Mouse (Mus musculus) intestine, embryonic 14.5 days (tissue): Measurements from ENCODE around the gene Mapk9. TPM values are rescaled to one million over a fixed set of nuclear protein-coding genes. Genes with fewer than 3 reads are reported as not detected.

Source experiments
- ATAC-seq: fragments of 200-750 bp; cut with Nextera tagmentation; replicated peaks from 2 replicates; pipeline ENCODE4 v1.8.0; 2017; ENCODE audit warnings: low read depth, moderate number of reproducible peaks, moderate TSS enrichment, moderate library complexity; ENCODE audit not compliant: low FRiP score, low TSS enrichment
- DNase-seq: peaks from one replicate; pipeline ENCODE4 v3.0.0-alpha.2; 2018; ENCODE audit warnings: low spot score
- H3K27ac ChIP-seq: fragments of 300-500 bp; sonication (generic); 2 replicates; pipeline ENCODE4 v1.5.1; 2014; ENCODE audit warnings: low read depth, mild to moderate bottlenecking, control low read depth
- H3K27me3 ChIP-seq: fragments of 300-500 bp; sonication (generic); replicated peaks from 2 replicates; pipeline ENCODE4 v1.6.1; 2014; ENCODE audit warnings: low read length, control low read depth; ENCODE audit not compliant: control insufficient read depth, insufficient read depth
- H3K36me3 ChIP-seq: fragments of 300-500 bp; sonication (generic); 2 replicates; pipeline ENCODE4 v1.6.1; 2014; ENCODE audit warnings: low read length, control low read depth; ENCODE audit not compliant: control insufficient read depth, insufficient read depth
- H3K4me1 ChIP-seq: fragments of 300-500 bp; sonication (generic); replicated peaks from 2 replicates; pipeline ENCODE4 v1.6.1; 2014; ENCODE audit warnings: low read length, control low read depth, mixed read lengths; ENCODE audit not compliant: control insufficient read depth, insufficient read depth
- H3K4me2 ChIP-seq: fragments of 300-500 bp; sonication (generic); 2 replicates; pipeline ENCODE4 v1.6.1; 2014; ENCODE audit warnings: low read length
- H3K4me3 ChIP-seq: fragments of 300-500 bp; sonication (generic); 2 replicates; pipeline ENCODE4 v1.5.1; 2014; ENCODE audit warnings: low read depth, low read length, control low read depth, mixed read lengths
- H3K9ac ChIP-seq: fragments of 300-500 bp; sonication (generic); 2 replicates; pipeline ENCODE4 v1.6.1; 2014; ENCODE audit warnings: mild to moderate bottlenecking, low read length
- H3K9me3 ChIP-seq: fragments of 300-500 bp; sonication (generic); 2 replicates; pipeline ENCODE4 v1.6.1; 2016; ENCODE audit warnings: low read length, control low read depth; ENCODE audit not compliant: control insufficient read depth
- WGBS: fragments of 180-500 bp; shearing (Covaris S2); extraction: QIAGEN DNeasy Blood & Tissue Kit; methylation state at CpG from one replicate; pipeline ENCODE4 v1.1.7; 2014; 5-methylcytosine and 5-hydroxymethylcytosine counted together
- polyA plus RNA-seq: library from polyadenylated mRNA; unstranded; fragments of >200 nt; fragmentation: Nextera tagmentation; extraction: Ambion mirVana; gene quantifications from 2 replicates; pipeline ENCODE4 v1.2.1, GENCODE M21; 2014

The Mapk9 gene
- polyA plus RNA-seq, 1 experiment from 2014 or later = 32.2 TPM

- ATAC-seq = no peak
- Histone ChIP-seq H3K4me2 (no peak overlapping the region), H3K4me3 (no peak overlapping the region), H3K9ac (no peak overlapping the region), H3K27ac (no peak overlapping the region), H3K36me3 (peaks cover 71% of the 10 kb centered on the region), H3K4me1 (no peaks in the 10 kb centered on the region), H3K27me3 (no peaks in the 10 kb centered on the region), H3K9me3 (no peaks in the 10 kb centered on the region)
- no peak for DNase-seq
Measured at GRCm38 (mm10) chr11:49869762-49870161, 23.2 kb downstream of the Mapk9 start.

- H3K9ac ChIP-seq = no peak overlapping the region
- DNase-seq (peak; percentile 67), ATAC-seq (no peak)
- H3K4me3 ChIP-seq = no peak overlapping the region
- peaks cover 67% of the 10 kb centered on the region for H3K36me3 ChIP-seq
- 0 out of 2 replicates have a peak, but pooled peaks cover 3% of the 10 kb centered on the region for H3K4me1 ChIP-seq
- no peaks in the 10 kb centered on the region for H3K9me3 ChIP-seq
- H3K4me2 ChIP-seq = no peak overlapping the region
- H3K27ac ChIP-seq = no peak overlapping the region
- 43% methylated on average over 6 of the region's 6 CpGs for WGBS
- H3K27me3 ChIP-seq = no peaks in the 10 kb centered on the region
Measured at GRCm38 (mm10) chr11:49871914-49872313, 25.4 kb downstream of the Mapk9 start.

GRCm38 (mm10) chr11:49872779-49873178, 26.2 kb downstream of the Mapk9 start:
- Histone ChIP-seq H3K4me2 (no peak overlapping the region), H3K27me3 (no peaks in the 10 kb centered on the region), H3K4me1 (0 out of 2 replicates have a peak, but pooled peaks cover 3% of the 10 kb centered on the region), H3K4me3 (no peak overlapping the region), H3K9ac (no peak overlapping the region), H3K36me3 (peaks cover 58% of the 10 kb centered on the region), H3K27ac (no peak overlapping the region), H3K9me3 (no peaks in the 10 kb centered on the region)
- DNase-seq (no peak), ATAC-seq (no peak)
- WGBS = 91% methylated on average over 6 of the region's 6 CpGs

GRCm38 (mm10) chr11:49876948-49877817, 30.6 kb downstream of the Mapk9 start:
- Histone ChIP-seq H3K9ac (no peak overlapping the region), H3K9me3 (no peaks in the 10 kb centered on the region), H3K27ac (no peak overlapping the region), H3K36me3 (peaks cover 49% of the 10 kb centered on the region), H3K4me3 (no peak overlapping the region), H3K4me1 (0 out of 2 replicates have a peak, but pooled peaks cover 7% of the 10 kb centered on the region), H3K4me2 (no peak overlapping the region), H3K27me3 (no peaks in the 10 kb centered on the region)
- 78% methylated on average over 8 of the region's 8 CpGs for WGBS
- 0 out of 2 replicates have a peak, but pooled peaks have one; percentile 47 for ATAC-seq
- DNase-seq = no peak

- Histone ChIP-seq H3K9ac (no peak overlapping the region), H3K4me2 (no peak overlapping the region), H3K9me3 (no peaks in the 10 kb centered on the region), H3K36me3 (peaks cover 35% of the 10 kb centered on the region), H3K27ac (peak overlapping the region; percentile 16; the same call in 1 of the 2 replicates), H3K4me3 (no peak overlapping the region), H3K27me3 (no peaks in the 10 kb centered on the region), H3K4me1 (0 out of 2 replicates have a peak, but pooled peaks cover 7% of the 10 kb centered on the region)
- no peak for ATAC-seq
- 83% methylated on average over 3 of the region's 3 CpGs for WGBS
- no peak for DNase-seq
Measured at GRCm38 (mm10) chr11:49879950-49880642, 33.5 kb downstream of the Mapk9 start.

GRCm38 (mm10) chr11:49883394-49883793, 36.8 kb downstream of the Mapk9 start:
- Histone ChIP-seq H3K4me2 (no peak overlapping the region), H3K4me3 (no peak overlapping the region), H3K9ac (no peak overlapping the region), H3K27me3 (no peaks in the 10 kb centered on the region), H3K4me1 (0 out of 2 replicates have a peak, but pooled peaks cover 4% of the 10 kb centered on the region), H3K9me3 (no peaks in the 10 kb centered on the region), H3K27ac (no peak overlapping the region), H3K36me3 (peaks cover 38% of the 10 kb centered on the region)
- DNase-seq (no peak), ATAC-seq (no peak)
- 90% methylated on average over 3 of the region's 3 CpGs for WGBS

GRCm38 (mm10) chr11:49888469-49888868, 41.9 kb downstream of the Mapk9 start:
- no peaks in the 10 kb centered on the region for H3K27me3 ChIP-seq
- 85% methylated on average over 5 of the region's 5 CpGs for WGBS
- H3K27ac ChIP-seq = no peak overlapping the region
- H3K4me2 ChIP-seq = no peak overlapping the region
- no peak for DNase-seq
- H3K4me1 ChIP-seq = no peaks in the 10 kb centered on the region
- no peak for ATAC-seq
- H3K36me3 ChIP-seq = peaks cover 20% of the 10 kb centered on the region
- no peak overlapping the region for H3K9ac ChIP-seq
- no peaks in the 10 kb centered on the region for H3K9me3 ChIP-seq
- H3K4me3 ChIP-seq = no peak overlapping the region

GRCm38 (mm10) chr11:49891993-49892392, 45.4 kb downstream of the Mapk9 start:
- no peak for ATAC-seq
- WGBS = 84% methylated on average over 5 of the region's 5 CpGs
- H3K9ac ChIP-seq = no peak overlapping the region
- no peak for DNase-seq
- H3K4me3 ChIP-seq = no peak overlapping the region
- no peaks in the 10 kb centered on the region for H3K4me1 ChIP-seq
- no peak overlapping the region for H3K27ac ChIP-seq
- no peaks in the 10 kb centered on the region for H3K9me3 ChIP-seq
- H3K4me2 ChIP-seq = no peak overlapping the region
- no peaks in the 10 kb centered on the region for H3K27me3 ChIP-seq
- peaks cover 12% of the 10 kb centered on the region; the same call in 1 of the 2 replicates for H3K36me3 ChIP-seq
